Mouse (Mus musculus): ENCODE measurements around the gene Zfp523. TPM values are rescaled to one million over a fixed set of nuclear protein-coding genes. Genes with fewer than 3 reads are reported as not detected.

Zfp523 gene
- polyA plus RNA-seq, 1 experiment from 2014 or later = 11.7 TPM

GRCm38 (mm10) chr17:28235982-28236635 is 59.2 kb downstream of the Zfp523 start:
- WGBS (ENCODE audit: missing documents) = 86% methylated on average over 7 of the region's 7 CpGs

DNA sequence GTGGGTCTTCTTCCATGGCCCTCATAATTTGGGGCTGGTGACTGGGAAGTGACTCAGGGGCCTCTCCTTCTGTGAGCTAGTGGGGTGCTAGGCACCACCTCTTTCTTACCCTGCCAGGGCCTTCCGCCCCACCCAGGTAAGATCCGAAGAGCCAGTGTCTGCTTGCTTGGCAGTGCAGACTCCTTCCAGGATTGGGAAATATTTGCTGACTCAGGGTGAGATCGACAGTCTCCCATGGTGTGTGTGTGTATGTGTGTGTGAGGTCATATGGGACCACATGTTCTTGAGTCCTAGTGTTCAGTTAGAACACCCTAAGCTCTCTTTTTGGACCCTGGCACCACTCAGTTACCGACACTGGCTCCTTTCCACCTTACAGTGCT is 59.7 kb downstream of the Zfp523 start:
- H3K4me3 ChIP-seq (ENCODE audit: inconsistent target) = no peak overlapping the region
- peaks cover 89% of the 10 kb centered on the region for H3K79me2 ChIP-seq (ENCODE audit: inconsistent target)
- WGBS (ENCODE audit: missing documents) = 67% methylated on average over 4 of the region's 4 CpGs
- peaks cover 20% of the 10 kb centered on the region; the same call in 1 of the 2 replicates for H3K36me3 ChIP-seq (ENCODE audit: inconsistent target)
- H3K27ac ChIP-seq = no peak overlapping the region

More at GRCm38 (mm10) chr17:28235982-28236635, 59.2 kb downstream of the Zfp523 start:
- Histone ChIP-seq H3K27ac (no peak overlapping the region), H3K4me3 (ENCODE audit: inconsistent target) (no peak overlapping the region), H3K79me2 (ENCODE audit: inconsistent target) (peaks cover 84% of the 10 kb centered on the region), H3K36me3 (ENCODE audit: inconsistent target) (peaks cover 15% of the 10 kb centered on the region; the same call in 1 of the 2 replicates)

DNA sequence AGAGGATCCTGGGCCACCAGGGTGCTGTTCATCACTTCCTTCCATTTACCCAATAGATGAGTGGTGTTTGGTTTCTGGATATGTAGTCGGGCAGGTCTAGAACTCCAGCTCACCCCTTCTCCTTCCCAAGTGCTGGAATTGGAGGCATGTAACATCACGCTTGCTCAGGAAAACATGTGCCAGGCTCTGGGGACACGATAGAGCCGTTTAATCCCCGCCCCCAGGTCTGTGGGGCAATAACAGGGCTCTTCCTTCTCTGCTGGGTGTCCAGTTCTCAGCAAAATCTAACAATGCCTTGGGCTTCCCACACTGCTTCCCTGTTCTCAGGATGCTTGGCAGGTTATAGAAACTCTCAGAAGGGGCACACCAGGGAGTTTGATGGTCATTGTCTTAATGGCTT is 60.4 kb downstream of the Zfp523 start:
- Histone ChIP-seq H3K27ac (no peak overlapping the region), H3K4me3 (ENCODE audit: inconsistent target) (no peak overlapping the region), H3K36me3 (ENCODE audit: inconsistent target) (peaks cover 27% of the 10 kb centered on the region; the same call in 1 of the 2 replicates), H3K79me2 (ENCODE audit: inconsistent target) (peaks cover 96% of the 10 kb centered on the region)
- WGBS (ENCODE audit: missing documents) = 46% methylated on average over 5 of the region's 5 CpGs

GRCm38 (mm10) chr17:28237874-28238273 is 60.9 kb downstream of the Zfp523 start:
- H3K27ac ChIP-seq = no peak overlapping the region
- peaks cover 31% of the 10 kb centered on the region; the same call in 1 of the 2 replicates for H3K36me3 ChIP-seq (ENCODE audit: inconsistent target)
- H3K79me2 ChIP-seq (ENCODE audit: inconsistent target) = peaks cover 100% of the 10 kb centered on the region
- 82% methylated on average over 6 of the region's 6 CpGs for WGBS (ENCODE audit: missing documents)
- H3K4me3 ChIP-seq (ENCODE audit: inconsistent target) = no peak overlapping the region

GRCm38 (mm10) chr17:28240846-28241245 is 63.9 kb downstream of the Zfp523 start:
- peaks cover 40% of the 10 kb centered on the region; the same call in 1 of the 2 replicates for H3K36me3 ChIP-seq (ENCODE audit: inconsistent target)
- H3K4me3 ChIP-seq (ENCODE audit: inconsistent target) = no peak overlapping the region
- 91% methylated on average over 5 of the region's 5 CpGs for WGBS (ENCODE audit: missing documents)
- no peak overlapping the region for H3K27ac ChIP-seq
- H3K79me2 ChIP-seq (ENCODE audit: inconsistent target) = peaks cover 100% of the 10 kb centered on the region

- 97% methylated on average over 6 of the region's 6 CpGs for WGBS (ENCODE audit: missing documents)
- no peak overlapping the region for H3K4me3 ChIP-seq (ENCODE audit: inconsistent target)
- H3K79me2 ChIP-seq (ENCODE audit: inconsistent target) = peaks cover 90% of the 10 kb centered on the region
- H3K27ac ChIP-seq = no peak overlapping the region
- peaks cover 40% of the 10 kb centered on the region; the same call in 1 of the 2 replicates for H3K36me3 ChIP-seq (ENCODE audit: inconsistent target)
Observed at GRCm38 (mm10) chr17:28242296-28242695, 65.4 kb downstream of the Zfp523 start.

GRCm38 (mm10) chr17:28244214-28244613 is 67.3 kb downstream of the Zfp523 start:
- no peak overlapping the region for H3K27ac ChIP-seq
- H3K4me3 ChIP-seq (ENCODE audit: inconsistent target) = no peak overlapping the region
- 100% methylated on average over 4 of the region's 6 CpGs for WGBS (ENCODE audit: missing documents)
- H3K36me3 ChIP-seq (ENCODE audit: inconsistent target) = peaks cover 40% of the 10 kb centered on the region; the same call in 1 of the 2 replicates
- peaks cover 86% of the 10 kb centered on the region for H3K79me2 ChIP-seq (ENCODE audit: inconsistent target)

GRCm38 (mm10) chr17:28244714-28245113 is 67.8 kb downstream of the Zfp523 start:
- WGBS (ENCODE audit: missing documents) = 93% methylated on average over 5 of the region's 6 CpGs
- peaks cover 36% of the 10 kb centered on the region; the same call in 1 of the 2 replicates for H3K36me3 ChIP-seq (ENCODE audit: inconsistent target)
- peaks cover 86% of the 10 kb centered on the region for H3K79me2 ChIP-seq (ENCODE audit: inconsistent target)
- H3K27ac ChIP-seq = no peak overlapping the region
- H3K4me3 ChIP-seq (ENCODE audit: inconsistent target) = no peak overlapping the region

- Histone ChIP-seq H3K36me3 (ENCODE audit: inconsistent target) (peaks cover 20% of the 10 kb centered on the region; the same call in 1 of the 2 replicates), H3K79me2 (ENCODE audit: inconsistent target) (peaks cover 80% of the 10 kb centered on the region), H3K4me3 (ENCODE audit: inconsistent target) (peak overlapping the region; percentile 0; the same call in 1 of the 2 replicates), H3K27ac (peak overlapping the region; percentile 92)
- 10% methylated on average over 11 of the region's 11 CpGs for WGBS (ENCODE audit: missing documents)
Observed at GRCm38 (mm10) chr17:28246640-28247039, 69.7 kb downstream of the Zfp523 start.

DNA sequence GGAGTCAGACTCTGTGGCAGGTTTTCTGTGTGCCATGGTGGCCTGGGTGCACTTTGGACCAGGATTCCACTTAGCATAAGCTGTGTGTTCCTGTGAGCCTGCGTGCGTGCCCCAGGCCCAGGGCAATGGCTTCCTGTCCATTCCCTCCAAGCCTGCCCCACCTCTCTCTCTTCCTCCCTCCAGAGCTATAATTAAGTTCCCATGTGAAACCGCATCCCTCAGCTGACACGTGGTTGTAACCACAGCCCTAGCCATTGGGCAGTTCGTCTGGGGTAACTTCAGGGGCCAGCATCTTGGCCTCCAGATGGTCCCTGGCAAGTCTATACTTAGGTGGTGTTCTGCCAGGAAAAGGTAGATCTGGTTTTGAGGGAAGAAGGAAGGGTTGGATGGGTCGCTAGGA is 70.7 kb downstream of the Zfp523 start:
- Histone ChIP-seq H3K36me3 (ENCODE audit: inconsistent target) (peaks cover 10% of the 10 kb centered on the region; the same call in 1 of the 2 replicates), H3K27ac (peak overlapping the region; percentile 92), H3K4me3 (ENCODE audit: inconsistent target) (no peak overlapping the region), H3K79me2 (ENCODE audit: inconsistent target) (peaks cover 78% of the 10 kb centered on the region)
- 1% methylated on average over 6 of the region's 6 CpGs for WGBS (ENCODE audit: missing documents)

GRCm38 (mm10) chr17:28249062-28249461 is 72.1 kb downstream of the Zfp523 start:
- WGBS (ENCODE audit: missing documents) = 68% methylated on average over 12 of the region's 12 CpGs
- Histone ChIP-seq H3K4me3 (ENCODE audit: inconsistent target) (no peak overlapping the region), H3K27ac (no peak overlapping the region), H3K36me3 (ENCODE audit: inconsistent target) (no peaks in the 10 kb centered on the region), H3K79me2 (ENCODE audit: inconsistent target) (peaks cover 78% of the 10 kb centered on the region)

DNA sequence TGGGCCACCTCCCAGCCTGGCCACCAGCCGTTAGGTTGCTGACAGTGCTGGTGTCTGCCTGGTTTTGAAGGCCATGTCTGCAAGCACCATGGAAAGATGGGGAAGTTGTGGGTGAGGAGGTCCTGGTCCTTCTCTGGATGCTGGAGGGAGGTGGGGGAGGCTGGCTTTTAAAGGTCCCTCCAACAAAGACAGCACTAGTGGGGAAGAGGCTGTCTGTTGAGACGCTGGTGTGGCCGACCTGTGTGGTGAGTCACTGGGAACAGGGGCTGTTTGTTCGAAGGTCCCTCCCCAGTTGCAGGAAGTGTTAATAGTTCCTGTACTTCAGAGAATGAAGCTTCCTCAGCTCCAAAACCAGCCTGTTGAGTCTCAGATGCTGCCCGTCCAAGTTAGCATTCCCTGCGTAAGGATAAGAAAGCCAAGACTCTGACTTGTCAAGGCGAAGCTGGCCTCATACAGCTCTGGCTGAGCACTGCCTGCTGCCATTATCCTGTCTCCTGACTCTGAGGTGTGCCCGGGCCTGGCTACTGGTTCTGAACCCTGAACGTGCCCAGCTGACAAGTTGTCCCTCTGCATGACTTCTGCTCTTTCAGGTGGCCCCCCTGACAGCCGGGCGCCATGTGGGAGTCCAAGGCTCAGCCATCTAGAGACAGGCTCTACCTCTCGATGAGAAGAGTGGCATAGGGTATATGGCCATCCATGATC is 74.8 kb downstream of the Zfp523 start:
- 51% methylated on average over 12 of the region's 12 CpGs for WGBS (ENCODE audit: missing documents)
- Histone ChIP-seq H3K4me3 (ENCODE audit: inconsistent target) (no peak overlapping the region), H3K27ac (peak overlapping the region; percentile 25), H3K79me2 (ENCODE audit: inconsistent target) (peaks cover 82% of the 10 kb centered on the region), H3K36me3 (ENCODE audit: inconsistent target) (no peaks in the 10 kb centered on the region)

DNA sequence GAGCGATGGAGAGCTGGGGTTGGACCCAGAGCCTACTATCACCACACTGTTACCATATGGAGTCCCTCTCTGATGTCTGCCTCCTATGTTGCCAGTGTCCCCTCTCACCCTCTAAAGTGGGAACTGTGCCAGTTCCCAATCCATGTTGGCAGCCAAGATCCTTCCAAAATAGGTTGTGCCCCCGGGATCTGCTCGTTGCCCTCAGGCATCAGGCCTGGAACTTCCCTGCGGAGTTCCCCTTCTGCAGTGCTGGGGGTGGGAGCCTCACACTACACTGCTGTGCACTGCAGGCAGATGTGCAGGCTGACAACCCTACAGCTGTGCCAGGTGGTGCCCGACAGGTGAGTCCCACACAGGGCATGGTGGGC is 75.3 kb downstream of the Zfp523 start:
- Histone ChIP-seq H3K79me2 (ENCODE audit: inconsistent target) (peaks cover 87% of the 10 kb centered on the region), H3K4me3 (ENCODE audit: inconsistent target) (no peak overlapping the region), H3K36me3 (ENCODE audit: inconsistent target) (no peaks in the 10 kb centered on the region), H3K27ac (0 out of 2 replicates have a peak overlapping the region, but pooled peaks have one; percentile 25)
- 89% methylated on average over 5 of the region's 5 CpGs for WGBS (ENCODE audit: missing documents)

GRCm38 (mm10) chr17:28253216-28253615 is 76.3 kb downstream of the Zfp523 start:
- H3K36me3 ChIP-seq (ENCODE audit: inconsistent target) = no peaks in the 10 kb centered on the region
- 96% methylated on average over 7 of the region's 7 CpGs for WGBS (ENCODE audit: missing documents)
- peaks cover 92% of the 10 kb centered on the region for H3K79me2 ChIP-seq (ENCODE audit: inconsistent target)
- no peak overlapping the region for H3K27ac ChIP-seq
- no peak overlapping the region for H3K4me3 ChIP-seq (ENCODE audit: inconsistent target)

DNA sequence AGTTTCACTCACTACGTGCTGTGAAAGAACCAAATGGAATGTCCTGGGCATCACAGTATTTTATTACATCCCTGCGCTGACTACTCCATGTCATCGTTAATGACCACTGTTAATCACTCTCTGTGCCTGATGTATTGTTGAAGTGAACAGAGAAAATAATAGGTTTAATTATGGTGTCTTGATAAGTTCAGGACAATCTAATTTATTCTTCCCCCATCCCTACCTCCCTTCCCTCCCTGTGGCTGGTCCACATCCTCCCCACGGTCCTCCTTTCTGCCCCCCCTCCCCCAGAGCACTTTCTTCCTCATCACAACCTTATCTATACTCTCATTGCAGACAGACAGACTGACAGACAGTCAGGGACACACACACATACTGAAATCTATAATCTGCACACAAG is 77.9 kb downstream of the Zfp523 start:
- H3K36me3 ChIP-seq (ENCODE audit: inconsistent target) = no peaks in the 10 kb centered on the region
- H3K79me2 ChIP-seq (ENCODE audit: inconsistent target) = peaks cover 90% of the 10 kb centered on the region
- no peak overlapping the region for H3K27ac ChIP-seq
- no peak overlapping the region for H3K4me3 ChIP-seq (ENCODE audit: inconsistent target)
- WGBS (ENCODE audit: missing documents) = 70% methylated on average over 4 of the region's 4 CpGs
